9 mouse cellular contexts compared by ENCODE assay signal in the genomic region with DNA sequence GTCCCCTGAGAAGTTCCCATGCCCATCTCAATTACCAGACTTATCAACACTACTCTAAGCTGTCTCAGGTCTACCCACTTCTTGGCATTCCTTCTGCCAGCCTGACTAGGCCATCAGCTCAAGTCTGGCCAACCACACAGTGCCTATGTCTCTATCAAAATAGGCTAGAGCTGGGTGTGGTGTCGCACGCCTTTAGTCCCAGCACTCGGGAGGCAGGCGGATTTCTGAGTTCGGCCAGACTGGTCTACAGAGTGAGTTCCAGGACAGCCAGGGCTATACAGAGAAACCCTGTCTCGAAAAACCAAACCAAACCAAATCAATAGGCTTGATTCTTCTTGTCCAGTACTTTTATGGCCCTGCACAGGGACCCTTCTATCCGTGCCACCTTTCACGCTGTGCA. TPM values are rescaled to one million over a fixed set of nuclear protein-coding genes. Genes with fewer than 3 reads are reported as not detected.
A peak's percentile ranks its signal among the peaks of the same experiment; 100 is the strongest.
DNase-seq lines count a peak whose midpoint lies in the region; ATAC-seq and TF ChIP-seq lines count a peak whose summit lies in the region.
"Had no signal": no experiment of that assay in that cellular context is flagged by ENCODE, and none has a peak within 500 bp of the region (broad histone marks: within the 10 kb centered on the region; RNA-seq: fewer than 3 reads in every experiment).

No protein-coding gene starts in this region.

- H3K27ac ChIP-seq in kidney, embryonic 15.5 days, result peak overlapping the region; percentile 90
- H3K27ac ChIP-seq in bone marrow macrophage, adult 2 months (ENCODE audit: insufficient read depth, low read depth, low read length), result no peak overlapping the region
- H3K27ac ChIP-seq in embryonic facial prominence, embryonic 15.5 days (replicated peaks), result no peak overlapping the region
- H3K27ac ChIP-seq in liver, embryonic 15.5 days (replicated peaks), result peak overlapping the region; percentile 81
- H3K27ac ChIP-seq: hindbrain, embryonic 15.5 days had no signal

- no peaks in the 10 kb centered on the region for H3K9me3 ChIP-seq in kidney, embryonic 15.5 days (replicated peaks)
- no peaks in the 10 kb centered on the region for H3K9me3 ChIP-seq in embryonic facial prominence, embryonic 15.5 days (replicated peaks)
- no peaks in the 10 kb centered on the region for H3K9me3 ChIP-seq in liver, embryonic 15.5 days (replicated peaks)
- H3K9me3 ChIP-seq: hindbrain, embryonic 15.5 days had no signal

- H3K4me2 ChIP-seq in kidney, embryonic 15.5 days, result peak overlapping the region; percentile 42
- peak overlapping the region; percentile 36; the same call in 1 of the 2 replicates for H3K4me2 ChIP-seq in embryonic facial prominence, embryonic 15.5 days (replicated peaks)
- H3K4me2 ChIP-seq in liver, embryonic 15.5 days, result peak overlapping the region; percentile 59

- 89% methylated on average over 8 of the region's 8 CpGs for WGBS in kidney, embryonic 15.5 days
- WGBS in embryonic facial prominence, embryonic 15.5 days, result 95% methylated on average over 8 of the region's 8 CpGs
- 57% methylated on average over 8 of the region's 8 CpGs for WGBS in liver, embryonic 15.5 days (ENCODE audit: insufficient replicate concordance)

- no peak for ATAC-seq in kidney, embryonic 15.5 days (replicated peaks; ENCODE audit: low FRiP score)
- ATAC-seq in embryonic facial prominence, embryonic 15.5 days (ENCODE audit: insufficient number of reproducible peaks, low FRiP score, low TSS enrichment, low read depth), result no peak
- ATAC-seq in liver, embryonic 15.5 days (ENCODE audit: insufficient read depth), result no peak

- peaks cover 49% of the 10 kb centered on the region for H3K4me1 ChIP-seq in kidney, embryonic 15.5 days
- H3K4me1 ChIP-seq in bone marrow macrophage, adult 2 months (ENCODE audit: control insufficient read depth, insufficient read depth, low read length), result peaks cover 23% of the 10 kb centered on the region
- H3K4me1 ChIP-seq in embryonic facial prominence, embryonic 15.5 days, result peaks cover 41% of the 10 kb centered on the region
- H3K4me1 ChIP-seq in liver, embryonic 15.5 days (replicated peaks), result peaks cover 67% of the 10 kb centered on the region

- no peak overlapping the region for H3K4me3 ChIP-seq in kidney, embryonic 15.5 days (replicated peaks)
- peak overlapping the region; percentile 41 for H3K4me3 ChIP-seq in bone marrow macrophage, adult 2 months (ENCODE audit: insufficient read depth, low read length)
- H3K4me3 ChIP-seq in embryonic facial prominence, embryonic 15.5 days (replicated peaks), result no peak overlapping the region
- peak overlapping the region; percentile 37 for H3K4me3 ChIP-seq in liver, embryonic 15.5 days (replicated peaks)
- H3K4me3 ChIP-seq: hindbrain, embryonic 15.5 days had no signal

- DNase-seq in kidney, adult 18-20 months, result no peak
- no peak for DNase-seq in cerebellum, postnatal 25 days
- DNase-seq in urinary bladder, adult 18-20 months (ENCODE audit: low spot score in 2 of 2), result no peak
- DNase-seq: cerebellum, adult 11 months had no signal

- no peak overlapping the region for H3K9ac ChIP-seq in kidney, embryonic 15.5 days
- H3K9ac ChIP-seq in embryonic facial prominence, embryonic 15.5 days, result no peak overlapping the region
- peak overlapping the region; percentile 35; the same call in 1 of the 2 replicates for H3K9ac ChIP-seq in liver, embryonic 15.5 days
- H3K9ac ChIP-seq: hindbrain, embryonic 15.5 days had no signal

- no peak for TF ChIP-seq CTCF in bone marrow macrophage, adult 2 months (IDR thresholded peaks at IDR 0.05; ENCODE audit: low read depth, low read length)

- no peaks in the 10 kb centered on the region for H3K27me3 ChIP-seq in kidney, embryonic 15.5 days
- H3K27me3 ChIP-seq in embryonic facial prominence, embryonic 15.5 days, result no peaks in the 10 kb centered on the region
- no peaks in the 10 kb centered on the region for H3K27me3 ChIP-seq in liver, embryonic 15.5 days
- H3K27me3 ChIP-seq: hindbrain, embryonic 15.5 days had no signal

- TF ChIP-seq POLR2A in bone marrow macrophage, adult 2 months (IDR thresholded peaks at IDR 0.05; ENCODE audit: borderline replicate concordance, low read depth, low read length), result no peak

- peaks cover 20% of the 10 kb centered on the region for H3K36me3 ChIP-seq in kidney, embryonic 15.5 days
- peaks cover 9% of the 10 kb centered on the region; the same call in 1 of the 2 replicates for H3K36me3 ChIP-seq in embryonic facial prominence, embryonic 15.5 days
- peaks cover 34% of the 10 kb centered on the region for H3K36me3 ChIP-seq in liver, embryonic 15.5 days (replicated peaks)

RNA-seq across cellular contexts. Expression of gene Smim4, which starts 1.9 kb away (rescaled TPM):
- polyA plus RNA-seq in kidney, embryonic 15.5 days (2015; fragmentation: Nextera tagmentation; extraction: Ambion mirVana), result 98.1 and 112 TPM in 2 replicates
- 90.6 and 95.8 TPM in 2 replicates for polyA plus RNA-seq in bone marrow macrophage, adult 2 months (2012; ENCODE audit: insufficient read depth, insufficient read length, missing spikeins)
- polyA plus RNA-seq in embryonic facial prominence, embryonic 15.5 days (2015; fragmentation: Nextera tagmentation; extraction: Ambion mirVana), result 61.3 and 67.3 TPM in 2 replicates
- 49.9 and 60.7 TPM in 2 replicates for polyA plus RNA-seq in liver, embryonic 15.5 days (2015; fragmentation: Nextera tagmentation; extraction: Ambion mirVana)

RNA-seq across cellular contexts. Expression of gene Nt5dc2, which starts 4.0 kb away (rescaled TPM):
- polyA plus RNA-seq in kidney, embryonic 15.5 days (2015; fragmentation: Nextera tagmentation; extraction: Ambion mirVana), result 373 and 384 TPM in 2 replicates
- 135 and 136 TPM in 2 replicates for polyA plus RNA-seq in bone marrow macrophage, adult 2 months (2012; ENCODE audit: insufficient read depth, insufficient read length, missing spikeins)
- 393 and 421 TPM in 2 replicates for polyA plus RNA-seq in embryonic facial prominence, embryonic 15.5 days (2015; fragmentation: Nextera tagmentation; extraction: Ambion mirVana)
- 167 and 213 TPM in 2 replicates for polyA plus RNA-seq in liver, embryonic 15.5 days (2015; fragmentation: Nextera tagmentation; extraction: Ambion mirVana)

RNA-seq across cellular contexts. Expression of gene Stab1, which starts 41.6 kb away (rescaled TPM):
- 32.6 and 40.6 TPM in 2 replicates for polyA plus RNA-seq in kidney, embryonic 15.5 days (2015; fragmentation: Nextera tagmentation; extraction: Ambion mirVana)
- 1,445 and 1,606 TPM in 2 replicates for polyA plus RNA-seq in bone marrow macrophage, adult 2 months (2012; ENCODE audit: insufficient read depth, insufficient read length, missing spikeins)
- polyA plus RNA-seq in embryonic facial prominence, embryonic 15.5 days (2015; fragmentation: Nextera tagmentation; extraction: Ambion mirVana), result 50.6 and 66.2 TPM in 2 replicates
- 22.0 and 27.4 TPM in 2 replicates for polyA plus RNA-seq in liver, embryonic 15.5 days (2015; fragmentation: Nextera tagmentation; extraction: Ambion mirVana)

Comparison
In these comparisons a context has a peak if more than half of its experiments do, and no peak if none do; other contexts are left out.
1. H3K27ac ChIP-seq: peak in kidney, embryonic 15.5 days (single experiment) and liver, embryonic 15.5 days (single experiment); none in bone marrow macrophage, adult 2 months (single experiment) and embryonic facial prominence, embryonic 15.5 days (single experiment).
2. H3K4me3 ChIP-seq: peak in bone marrow macrophage, adult 2 months (single experiment) and liver, embryonic 15.5 days (single experiment); none in kidney, embryonic 15.5 days (single experiment) and embryonic facial prominence, embryonic 15.5 days (single experiment).
3. RNA of gene Stab1, which starts 41.6 kb away (polyA plus RNA-seq): 1,445 to 1,606 TPM in bone marrow macrophage, adult 2 months; 50.6 to 66.2 TPM in embryonic facial prominence, embryonic 15.5 days, 32.6 to 40.6 TPM in kidney, embryonic 15.5 days and 22.0 to 27.4 TPM in liver, embryonic 15.5 days; every median in the first group is over 10 times any median in the second.
4. Peak in every context shown above with its lines, with median percentiles within 50 percentile points of each other: H3K4me2 ChIP-seq.